Mouse (Mus musculus): ENCODE measurements around the gene Akp3. TPM values are rescaled to one million over a fixed set of nuclear protein-coding genes. Genes with fewer than 3 reads are reported as not detected.

Akp3 gene
- total RNA-seq, 2 experiments from 2014 or later = not detected

- DNase-seq (ENCODE audit: low spot score in 2 of 2) = no peak
- intact Hi-C loops (cut with DNase I) = no loop called here
These were observed 26.5 kb downstream of the Akp3 start for GRCm38 (mm10) chr1:87151286-87151685.

- DNase-seq (ENCODE audit: low spot score in 2 of 2) = no peak
- intact Hi-C loops (cut with DNase I) = no loop called here
These were observed 29.2 kb downstream of the Akp3 start for GRCm38 (mm10) chr1:87153776-87154500.

GRCm38 (mm10) chr1:87154501-87155120, 29.8 kb downstream of the Akp3 start:
- intact Hi-C loops (cut with DNase I) = no loop called here

GRCm38 (mm10) chr1:87155531-87156198, 30.9 kb downstream of the Akp3 start:
- intact Hi-C loops (cut with DNase I) = no loop called here
- no peak for DNase-seq (ENCODE audit: low spot score in 2 of 2)

More at GRCm38 (mm10) chr1:87154501-87155120, 29.8 kb downstream of the Akp3 start:
- DNase-seq (ENCODE audit: low spot score in 2 of 2) = no peak

- no peak for DNase-seq (ENCODE audit: low spot score in 2 of 2)
- intact Hi-C loops (cut with DNase I) = no loop called here
These were observed 31.4 kb downstream of the Akp3 start, which contains the start of gene Ecel1 for GRCm38 (mm10) chr1:87156199-87156587. Ecel1 (minus strand) TSS chr1:87156521.

GRCm38 (mm10) chr1:87159396-87159795, 34.6 kb downstream of the Akp3 start:
- no peak for DNase-seq (ENCODE audit: low spot score in 2 of 2)
- intact Hi-C loops (cut with DNase I) = no loop called here

- intact Hi-C loops (cut with DNase I) = no loop called here
- DNase-seq (ENCODE audit: low spot score in 2 of 2) = no peak
These were observed 39.5 kb downstream of the Akp3 start for GRCm38 (mm10) chr1:87164164-87164795.

GRCm38 (mm10) chr1:87164796-87165184, 40.0 kb downstream of the Akp3 start:
- intact Hi-C loops (cut with DNase I) = no loop called here
- no peak for DNase-seq (ENCODE audit: low spot score in 2 of 2)

GRCm38 (mm10) chr1:87170458-87170857, 45.7 kb downstream of the Akp3 start:
- no peak for DNase-seq (ENCODE audit: low spot score in 2 of 2)

GRCm38 (mm10) chr1:87171312-87171711, 46.5 kb downstream of the Akp3 start:
- intact Hi-C loops (cut with DNase I) = no loop called here

More at GRCm38 (mm10) chr1:87170458-87170857, 45.7 kb downstream of the Akp3 start:
- intact Hi-C loops (cut with DNase I) = no loop called here

GRCm38 (mm10) chr1:87172316-87172715, 47.5 kb downstream of the Akp3 start:
- intact Hi-C loops (cut with DNase I) = no loop called here
- DNase-seq (ENCODE audit: low spot score in 2 of 2) = no peak

More at GRCm38 (mm10) chr1:87171312-87171711, 46.5 kb downstream of the Akp3 start:
- DNase-seq (ENCODE audit: low spot score in 2 of 2) = no peak

- intact Hi-C loops (cut with DNase I) = no loop called here
- DNase-seq (ENCODE audit: low spot score in 2 of 2) = peak; percentile 66 to 68
These were observed 49.5 kb downstream of the Akp3 start for GRCm38 (mm10) chr1:87174006-87174955.

- intact Hi-C loops (cut with DNase I) = no loop called here
- peak; percentile 67 to 71 for DNase-seq (ENCODE audit: low spot score in 2 of 2)
These were observed 51.1 kb downstream of the Akp3 start for GRCm38 (mm10) chr1:87175852-87176292.

Other genes starting within 250 kb of the Akp3 start
- gene Alppl2, start 35.0 kb upstream of the Akp3 start, total RNA-seq (2021) = not detected
- not detected for gene Alpi, start 23.4 kb upstream of the Akp3 start, total RNA-seq (2021)
- gene Ecel1, start 31.5 kb downstream of the Akp3 start, total RNA-seq (2021) = 1 to 10 TPM; 1.9 to 7.0 TPM
- 1 to 10 TPM; 8.0 to 10.0 TPM for gene Prss56, start 58.3 kb downstream of the Akp3 start, total RNA-seq (2021)
- not detected for gene Chrnd, start 65.6 kb downstream of the Akp3 start, total RNA-seq (2021)
- not detected for gene Chrng, start 79.7 kb downstream of the Akp3 start, total RNA-seq (2021)
- gene Eif4e2, start 88.9 kb downstream of the Akp3 start, total RNA-seq (2021) = 10 to 100 TPM; 72.7 to 75.0 TPM
- 1 to 10 TPM; 4.8 to 6.3 TPM for gene Efhd1, start 139.4 kb downstream of the Akp3 start, total RNA-seq (2021)
- 10 to 100 TPM; 81.0 to 82.5 TPM for gene Gigyf2, start 202.0 kb downstream of the Akp3 start, total RNA-seq (2021)

All from left cerebral cortex, postnatal 14 days (tissue).